Mouse (Mus musculus): ENCODE results near the gene Grhl3.
"Not testable (repeated sequence)": the region's sequence is repeated elsewhere in the genome, so short reads cannot be mapped to it uniquely, and the experiment has no call there.

Gene Grhl3

DNA sequence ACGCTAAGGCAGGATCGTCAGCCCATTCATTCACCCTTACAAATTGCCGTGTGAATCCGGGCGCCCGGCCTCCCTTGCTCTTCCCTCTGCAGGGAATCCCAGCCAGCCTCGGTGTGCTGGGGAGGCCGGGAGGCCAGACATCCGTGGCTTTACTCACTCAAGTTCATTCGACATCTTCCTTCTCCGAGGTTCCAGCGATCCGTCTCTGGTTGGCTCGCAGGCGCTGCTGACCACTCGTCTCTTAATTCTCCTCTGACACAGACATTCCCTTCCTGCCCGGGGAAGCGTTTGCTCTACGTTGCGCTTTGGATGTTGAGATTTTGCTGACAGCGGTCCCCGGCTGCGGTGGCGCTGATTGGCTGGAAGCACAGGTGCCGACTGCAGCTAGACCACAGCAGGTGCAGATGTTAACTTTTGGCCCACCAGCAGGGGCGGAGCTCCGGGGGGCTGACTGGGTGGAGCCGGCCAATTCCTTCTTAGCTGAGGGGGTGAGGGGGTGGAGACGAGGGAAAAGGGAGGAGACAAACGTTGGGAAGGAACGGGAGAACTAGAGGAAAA, at the start of gene Grhl3:
Grhl3 (minus strand) TSS at position 380 of the 558 bp plus-strand sequence.
- DNase-seq = no peak

- no peak for DNase-seq
These were observed 48.9 kb upstream of the Grhl3 start for GRCm38 (mm10) chr4:135622290-135622689.

- no peak for DNase-seq
These were observed 47.0 kb upstream of the Grhl3 start for GRCm38 (mm10) chr4:135620461-135620860.

GRCm38 (mm10) chr4:135617783-135618470, 44.5 kb upstream of the Grhl3 start:
- DNase-seq = no peak

DNA sequence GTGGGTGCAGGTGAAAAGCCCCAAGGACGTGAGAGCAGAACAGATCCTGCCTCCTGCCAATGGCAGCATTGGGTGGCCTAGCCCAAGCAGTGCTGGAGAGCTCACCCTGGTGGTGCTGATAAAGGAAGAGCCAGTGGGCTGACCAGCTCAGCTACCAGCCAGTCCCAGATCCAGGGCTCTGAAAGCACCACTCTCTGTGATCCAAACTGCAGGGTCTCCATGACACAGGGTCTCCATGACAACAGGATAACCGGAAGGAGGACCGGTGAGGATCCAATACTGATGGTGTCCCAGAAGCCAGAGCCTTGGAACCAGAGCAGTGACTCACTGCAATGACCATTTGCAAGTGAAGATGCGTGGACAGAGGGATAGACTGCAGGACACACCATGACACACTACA, 43.6 kb upstream of the Grhl3 start:
- DNase-seq = no peak

DNA sequence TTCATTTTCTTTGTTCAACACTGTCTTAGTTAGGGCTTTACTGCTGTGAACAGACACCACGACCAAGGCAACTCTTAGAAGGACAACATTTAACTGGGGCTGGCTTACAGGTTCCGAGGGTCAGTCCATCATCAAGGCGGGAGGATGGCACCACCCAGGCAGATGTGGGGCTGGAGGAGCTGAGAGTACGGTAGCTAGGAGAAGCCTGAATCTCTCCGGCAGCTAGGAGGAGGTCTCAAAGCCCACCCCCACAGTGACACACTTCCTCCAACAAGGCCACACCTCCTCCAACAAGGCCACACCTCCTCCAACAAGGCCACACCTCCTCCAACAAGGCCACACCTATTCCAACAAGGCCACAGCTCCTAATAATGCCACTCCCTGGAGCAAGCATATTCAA, 41.9 kb upstream of the Grhl3 start:
- DNase-seq = not testable (repeated sequence)

DNA sequence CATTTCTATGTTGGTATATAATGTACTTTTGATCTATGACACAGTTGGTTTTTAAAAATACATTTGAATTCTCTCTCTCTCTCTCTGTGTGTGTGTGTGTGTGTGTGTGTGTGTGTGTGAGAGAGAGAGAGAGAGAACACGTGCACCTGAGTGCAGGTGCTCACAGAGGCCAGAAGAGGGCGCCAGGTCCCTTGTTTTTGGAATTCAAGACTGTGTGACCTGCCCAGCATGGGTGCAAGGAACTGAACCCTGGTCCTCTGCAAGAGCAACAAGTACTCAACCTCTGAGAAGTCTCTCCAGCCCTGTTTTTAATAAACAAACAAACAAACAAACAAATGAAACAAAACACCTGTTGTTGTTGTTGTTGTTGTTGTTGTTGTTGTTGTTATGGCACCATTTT, 36.6 kb upstream of the Grhl3 start:
- DNase-seq = no peak

- no peak for DNase-seq
These were observed 34.8 kb upstream of the Grhl3 start for GRCm38 (mm10) chr4:135607979-135608885.

DNA sequence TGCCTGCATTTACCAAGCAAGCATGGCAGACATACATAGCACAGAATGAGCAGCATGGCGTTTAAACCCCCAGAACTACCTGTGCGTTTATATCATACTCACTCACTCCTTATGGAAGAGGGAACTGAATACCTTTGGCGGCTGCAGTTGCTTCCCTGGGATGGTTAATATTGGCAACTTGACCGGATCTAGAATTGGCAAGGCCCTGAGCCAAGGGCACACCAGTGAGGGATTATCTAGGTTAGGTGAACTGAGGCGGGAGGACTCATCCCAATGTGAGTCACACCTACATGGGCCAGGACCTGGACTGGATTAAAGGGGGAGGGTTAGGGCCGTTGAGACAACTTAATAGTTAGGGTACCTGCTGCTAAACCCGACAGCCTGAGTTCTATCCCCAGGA, 32.8 kb upstream of the Grhl3 start:
- DNase-seq = no peak

DNA sequence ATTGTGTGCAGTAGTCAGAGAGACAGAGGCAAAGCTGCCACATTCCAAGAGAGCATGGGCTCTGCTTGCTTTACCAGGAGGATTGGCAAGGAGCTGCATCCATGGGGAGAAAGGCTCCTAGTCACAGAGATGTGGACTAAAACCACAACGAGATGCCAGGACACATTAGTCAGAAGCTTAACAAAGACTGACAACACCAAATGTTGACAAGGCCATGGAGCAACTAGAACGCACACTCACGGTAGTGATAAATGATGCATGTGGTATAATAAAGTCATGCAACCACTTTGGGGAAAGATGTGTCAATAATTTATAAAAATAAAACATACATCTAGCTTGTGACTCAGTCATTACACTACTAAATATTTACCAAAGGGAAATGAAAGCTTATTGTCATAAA, 28.1 kb upstream of the Grhl3 start:
- no peak for DNase-seq

DNA sequence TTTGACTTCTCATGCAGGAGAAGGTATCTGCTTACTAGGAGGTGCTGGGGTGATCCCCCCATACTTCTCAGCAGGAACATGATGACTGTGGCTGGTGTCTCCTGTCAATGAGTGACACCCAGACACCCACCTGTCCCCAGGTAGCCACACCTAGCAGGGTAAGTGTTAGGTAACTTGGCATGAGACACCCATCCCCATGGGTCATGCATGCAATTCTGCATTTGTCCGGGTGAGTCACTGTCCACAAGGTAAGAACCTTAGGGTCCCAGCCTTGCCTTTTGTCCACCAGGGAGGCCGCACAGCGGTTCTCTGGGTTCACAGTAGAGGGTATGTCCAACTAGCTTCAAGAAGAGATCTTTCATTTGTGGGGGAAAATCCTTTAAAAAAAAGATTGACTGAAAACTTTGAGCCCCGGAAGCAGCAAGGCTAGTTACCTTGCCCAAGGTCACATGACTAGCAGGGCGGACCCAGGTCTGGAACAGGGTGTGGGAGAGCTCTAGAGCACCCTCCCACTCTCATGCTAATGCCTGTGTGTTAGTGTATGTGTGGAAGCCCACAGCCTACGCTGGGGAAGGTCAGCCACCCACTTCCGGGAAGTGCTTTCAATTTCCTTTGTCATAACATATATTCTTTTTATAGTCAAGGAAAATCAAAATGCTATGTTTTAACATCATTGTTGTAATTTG, 26.2 kb upstream of the Grhl3 start:
- no peak for DNase-seq

GRCm38 (mm10) chr4:135598998-135599397, 25.6 kb upstream of the Grhl3 start:
- DNase-seq = no peak

GRCm38 (mm10) chr4:135597571-135597970, 24.1 kb upstream of the Grhl3 start:
- no peak for DNase-seq

DNA sequence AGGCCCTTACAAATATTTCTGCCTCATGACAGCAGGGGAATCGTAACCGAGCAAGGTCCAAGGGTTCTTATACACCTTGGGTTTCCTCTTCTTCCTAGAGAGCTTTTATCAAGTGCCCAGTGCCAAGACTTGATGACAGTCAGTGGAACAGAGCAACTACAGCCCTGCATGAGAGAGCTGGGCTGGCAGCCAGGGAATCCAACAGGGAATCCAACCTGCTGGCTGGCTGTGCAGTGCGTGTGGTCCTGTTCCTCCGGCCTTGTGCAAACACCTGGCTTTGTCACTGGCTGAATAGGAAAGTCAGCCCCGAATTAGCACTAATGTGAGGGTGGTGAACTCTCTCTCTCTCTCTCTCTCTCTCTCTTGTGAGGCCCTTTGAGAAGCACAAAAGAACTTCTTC, 22.5 kb upstream of the Grhl3 start:
- no peak for DNase-seq

DNA sequence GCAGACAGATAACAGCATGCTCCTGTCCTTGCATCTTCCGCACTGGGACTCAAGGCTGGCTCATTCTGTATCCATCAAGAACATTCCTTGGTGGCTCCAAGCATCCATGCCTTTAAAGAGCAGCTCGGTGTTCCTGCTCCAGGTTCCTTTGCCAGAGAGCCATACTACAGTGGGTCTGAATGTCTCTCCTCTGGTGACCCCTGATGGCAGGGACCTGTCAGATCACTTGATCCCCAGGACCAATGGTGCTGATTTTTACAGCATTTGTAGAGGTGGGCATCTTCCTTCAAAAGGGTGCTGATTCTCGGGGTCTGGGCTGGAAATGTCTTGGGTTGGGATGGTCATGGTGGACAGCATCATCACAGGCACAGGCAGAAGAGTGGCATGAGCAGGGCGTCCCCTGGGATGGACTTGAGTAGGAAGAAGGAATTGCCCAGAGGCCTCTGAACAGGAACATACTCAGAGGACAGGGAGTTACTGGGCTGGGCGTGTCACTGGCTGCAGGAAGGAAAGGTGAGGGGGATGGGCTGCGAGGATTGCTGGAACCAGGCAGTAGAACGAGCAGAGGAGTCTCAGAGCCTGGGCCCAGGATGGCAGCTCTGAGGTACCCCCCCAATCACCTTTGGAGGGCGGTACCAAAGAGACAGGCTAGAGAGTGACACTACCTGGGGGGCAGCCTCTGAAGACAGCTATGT, 18.3 kb upstream of the Grhl3 start:
- no peak for DNase-seq

- no peak for DNase-seq
These were observed 17.7 kb upstream of the Grhl3 start for GRCm38 (mm10) chr4:135591086-135591485.

DNA sequence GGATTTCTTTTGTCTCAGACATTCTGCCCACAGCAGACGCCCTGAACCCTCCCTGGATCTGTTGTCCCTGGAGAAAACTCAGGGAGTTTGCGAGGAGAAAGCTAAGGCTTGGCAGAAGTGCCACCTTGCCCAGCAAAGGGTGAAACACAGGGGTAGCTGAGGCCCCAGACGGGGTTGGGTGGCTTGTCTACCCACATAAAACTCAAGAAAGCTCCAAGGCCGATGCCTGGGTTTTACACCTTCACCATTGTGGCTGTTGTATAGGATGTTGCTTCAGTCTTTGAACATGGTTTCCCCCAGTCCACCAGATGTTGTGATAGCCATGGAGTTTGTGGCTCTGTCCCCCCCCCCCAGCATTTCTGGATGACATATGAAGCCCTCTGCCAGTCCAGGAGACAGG, 11.4 kb upstream of the Grhl3 start:
- DNase-seq = no peak

GRCm38 (mm10) chr4:135581222-135581910, 7.9 kb upstream of the Grhl3 start:
- no peak for DNase-seq

DNA sequence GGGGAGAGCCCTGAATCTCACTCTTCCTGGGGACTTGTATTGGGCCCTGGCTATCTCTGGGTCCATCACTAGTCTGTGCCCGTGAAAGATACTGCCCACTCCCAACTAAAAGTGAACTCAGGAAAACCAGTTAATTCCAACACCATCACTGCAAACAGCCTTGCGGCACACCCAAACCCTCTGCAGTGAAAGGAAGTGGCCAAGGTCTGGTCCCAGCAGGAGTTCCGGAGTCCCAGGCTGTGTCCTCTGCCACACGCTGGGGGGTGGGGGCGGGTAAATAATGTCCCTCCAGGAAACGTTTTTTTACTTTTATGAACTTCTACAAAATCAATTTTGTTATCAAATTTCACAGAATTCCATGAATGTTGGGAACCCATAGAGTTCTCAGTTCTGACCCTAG, 6.3 kb upstream of the Grhl3 start:
- DNase-seq = no peak

- DNase-seq = no peak
These were observed 5.1 kb upstream of the Grhl3 start for GRCm38 (mm10) chr4:135578490-135578889.

DNA sequence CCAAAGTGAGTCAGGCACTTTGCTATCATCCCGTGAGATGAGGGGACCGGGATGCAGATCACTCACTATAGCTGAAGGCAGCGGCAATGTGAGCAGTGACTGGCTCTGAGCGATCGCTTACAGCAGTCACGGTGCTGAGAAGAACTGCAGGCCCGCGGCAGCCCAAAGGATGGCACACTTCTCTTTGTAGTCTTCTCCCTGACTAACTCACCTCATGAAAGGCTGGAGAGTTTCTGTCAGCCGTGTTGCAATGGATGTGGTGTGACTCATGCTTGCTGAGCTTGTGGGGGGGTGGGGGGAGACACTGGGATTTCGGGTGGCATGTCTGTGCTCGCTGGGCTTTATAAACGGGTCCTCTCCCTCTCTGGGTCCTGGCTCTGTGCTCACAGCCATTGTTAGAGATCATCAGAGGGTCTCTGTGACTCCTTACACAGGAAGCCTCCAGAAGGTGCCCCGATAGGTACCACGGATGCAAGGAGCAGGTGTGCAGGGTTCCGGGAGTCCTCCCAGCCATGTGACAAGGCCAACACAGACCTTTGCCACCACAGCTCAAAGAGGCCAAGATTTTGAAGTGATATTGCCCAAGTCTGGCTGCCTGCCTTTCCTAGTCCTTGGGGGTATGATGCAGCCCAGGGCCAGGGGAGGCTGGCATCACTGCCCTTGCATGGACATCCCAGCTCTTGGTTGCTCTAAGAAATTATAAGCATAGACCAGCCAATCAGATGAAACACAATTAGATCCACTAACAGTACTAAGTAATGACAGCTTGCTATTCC, 2.1 kb upstream of the Grhl3 start:
- DNase-seq = no peak
